Mouse (Mus musculus) liver, embryonic 14.5 days (tissue): ENCODE measurements around the gene Slc3a2.

Experiments
- CTCF ChIP-seq: IDR thresholded peaks from 2 replicates; pipeline ENCODE4 v1.5.1; 2016; ENCODE audit warnings: antibody characterized with exemption, low read depth, control low read depth
- EP300 ChIP-seq: IDR thresholded peaks from 2 replicates; pipeline ENCODE4 v1.6.1; 2016; ENCODE audit warnings: antibody characterized with exemption, low read depth

- TF ChIP-seq CTCF (0 out of 2 replicates have a peak, but pooled peaks have one; percentile 0), EP300 (peak; percentile 32; the same call in 1 of the 2 replicates)
These were observed 6.2 kb downstream of the Slc3a2 start for GRCm38 (mm10) chr19:8716767-8717475.
